8 mouse cellular contexts compared by ENCODE assay signal in the genomic region with DNA sequence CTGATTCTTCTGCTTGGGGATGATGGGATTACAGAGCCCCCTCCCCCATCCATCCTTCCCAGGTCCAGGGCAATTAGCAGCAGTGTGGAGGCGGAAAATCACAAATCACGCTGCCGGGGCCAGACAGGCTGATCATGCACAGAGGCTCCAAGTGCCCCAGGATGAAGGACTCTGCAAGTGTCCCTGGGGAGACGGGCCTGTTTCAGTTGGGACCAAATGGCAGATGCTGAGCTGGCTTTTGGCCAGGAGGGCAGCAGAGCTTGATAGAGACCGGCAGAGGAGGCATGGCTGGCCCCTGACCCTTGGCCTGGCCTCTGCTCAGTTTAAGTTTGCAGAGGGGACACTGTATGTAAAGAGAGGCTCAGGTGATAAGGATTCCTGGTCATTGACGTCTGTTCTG. TPM values are rescaled to one million over a fixed set of nuclear protein-coding genes. Genes with fewer than 3 reads are reported as not detected.
DNase-seq lines count a peak whose midpoint lies in the region; ATAC-seq and TF ChIP-seq lines count a peak whose summit lies in the region.
"Had no signal": no experiment of that assay in that cellular context is flagged by ENCODE, and none has a peak within 500 bp of the region (broad histone marks: within the 10 kb centered on the region; RNA-seq: fewer than 3 reads in every experiment).

No protein-coding gene starts in this region.

- H3K9me3 ChIP-seq in hindbrain, embryonic 13.5 days: no peaks in the 10 kb centered on the region
- no peaks in the 10 kb centered on the region for H3K9me3 ChIP-seq in hindbrain, embryonic 14.5 days (ENCODE audit: control insufficient read depth, low read length)
- no peaks in the 10 kb centered on the region for H3K9me3 ChIP-seq in embryonic facial prominence, embryonic 10.5 days
- no peaks in the 10 kb centered on the region for H3K9me3 ChIP-seq in liver, embryonic 14.5 days (ENCODE audit: control insufficient read depth, low read length)
- H3K9me3 ChIP-seq: heart, embryonic 15.5 days had no signal

- no peak overlapping the region for H3K4me3 ChIP-seq in hindbrain, embryonic 13.5 days
- H3K4me3 ChIP-seq in hindbrain, embryonic 14.5 days (replicated peaks; ENCODE audit: low read length): no peak overlapping the region
- H3K4me3 ChIP-seq in embryonic facial prominence, embryonic 10.5 days: no peak overlapping the region
- no peak overlapping the region for H3K4me3 ChIP-seq in liver, embryonic 14.5 days (ENCODE audit: insufficient read depth in 1 of 2, low read depth in 2 of 2, low read length in 2 of 2)
- H3K4me3 ChIP-seq: heart, embryonic 15.5 days had no signal

- H3K9ac ChIP-seq in hindbrain, embryonic 13.5 days: 0 out of 2 replicates have a peak overlapping the region, but pooled peaks have one; percentile 8
- no peak overlapping the region for H3K9ac ChIP-seq in hindbrain, embryonic 14.5 days
- no peak overlapping the region for H3K9ac ChIP-seq in liver, embryonic 14.5 days (replicated peaks)
- H3K9ac ChIP-seq: heart, embryonic 15.5 days had no signal

- no peak overlapping the region for H3K4me2 ChIP-seq in hindbrain, embryonic 13.5 days
- H3K4me2 ChIP-seq in hindbrain, embryonic 14.5 days (replicated peaks): no peak overlapping the region
- H3K4me2 ChIP-seq in liver, embryonic 14.5 days (ENCODE audit: low read depth): no peak overlapping the region
- H3K4me2 ChIP-seq: heart, embryonic 15.5 days had no signal

- no peak for ATAC-seq in hindbrain, embryonic 13.5 days (ENCODE audit: low FRiP score)
- no peak for ATAC-seq in hindbrain, embryonic 14.5 days (ENCODE audit: low FRiP score)
- ATAC-seq in liver, embryonic 14.5 days (ENCODE audit: insufficient read depth): peak; percentile 47

- TF ChIP-seq EP300 in liver, embryonic 14.5 days (IDR thresholded peaks at IDR 0.05; ENCODE audit: low read depth): no peak

- H3K36me3 ChIP-seq in hindbrain, embryonic 13.5 days: no peaks in the 10 kb centered on the region
- H3K36me3 ChIP-seq in hindbrain, embryonic 14.5 days (replicated peaks; ENCODE audit: control insufficient read depth, insufficient read depth): no peaks in the 10 kb centered on the region
- H3K36me3 ChIP-seq in embryonic facial prominence, embryonic 10.5 days (replicated peaks): no peaks in the 10 kb centered on the region
- no peaks in the 10 kb centered on the region for H3K36me3 ChIP-seq in liver, embryonic 14.5 days (replicated peaks; ENCODE audit: control insufficient read depth, insufficient read depth, low read depth)
- H3K36me3 ChIP-seq: heart, embryonic 15.5 days had no signal

- no peak overlapping the region for H3K27ac ChIP-seq in hindbrain, embryonic 13.5 days
- no peak overlapping the region for H3K27ac ChIP-seq in hindbrain, embryonic 14.5 days
- peak overlapping the region; percentile 95 for H3K27ac ChIP-seq in embryonic facial prominence, embryonic 10.5 days (replicated peaks)
- H3K27ac ChIP-seq in liver, embryonic 14.5 days: no peak overlapping the region
- H3K27ac ChIP-seq: heart, embryonic 15.5 days had no signal

- DNase-seq in hindbrain, embryonic 14.5 days (ENCODE audit: low spot score): no peak
- peak; percentile 41 to 54 for DNase-seq in cerebellum, adult 18-20 months
- no peak for DNase-seq in embryonic facial prominence, embryonic 10.5 days (ENCODE audit: low spot score)
- no peak for DNase-seq in liver, embryonic 14.5 days (ENCODE audit: low read depth in 3 of 3, low spot score in 3 of 3)
- no peak for DNase-seq in urinary bladder, postnatal 25 days (ENCODE audit: low spot score)
- no peak for DNase-seq in Muller cell, postnatal 12 days (ENCODE audit: inconsistent ontology term)

- 35% methylated on average over 6 of the region's 6 CpGs for WGBS in hindbrain, embryonic 13.5 days
- 38% methylated on average over 6 of the region's 6 CpGs for whole genome bisulfite sequencing in hindbrain, embryonic 14.5 days
- WGBS in embryonic facial prominence, embryonic 10.5 days: 19% methylated on average over 6 of the region's 6 CpGs
- 55% methylated on average over 6 of the region's 6 CpGs for WGBS in liver, embryonic 14.5 days (ENCODE audit: insufficient replicate concordance)

- no peak for TF ChIP-seq CTCF in liver, embryonic 14.5 days (IDR thresholded peaks at IDR 0.05; ENCODE audit: low read depth)

- H3K27me3 ChIP-seq in hindbrain, embryonic 13.5 days: 0 out of 2 replicates have a peak, but pooled peaks cover 4% of the 10 kb centered on the region
- H3K27me3 ChIP-seq in hindbrain, embryonic 14.5 days (ENCODE audit: control insufficient read depth, insufficient read depth, low read length): no peaks in the 10 kb centered on the region
- H3K27me3 ChIP-seq in embryonic facial prominence, embryonic 10.5 days (replicated peaks; ENCODE audit: low read depth, poor library complexity, severe bottlenecking): no peaks in the 10 kb centered on the region
- H3K27me3 ChIP-seq in liver, embryonic 14.5 days (ENCODE audit: control insufficient read depth, insufficient read depth, low read length): no peaks in the 10 kb centered on the region
- H3K27me3 ChIP-seq: heart, embryonic 15.5 days had no signal

- H3K4me1 ChIP-seq in hindbrain, embryonic 13.5 days (replicated peaks): peaks cover 27% of the 10 kb centered on the region
- peaks cover 15% of the 10 kb centered on the region; the same call in 1 of the 2 replicates for H3K4me1 ChIP-seq in hindbrain, embryonic 14.5 days (replicated peaks; ENCODE audit: control insufficient read depth, insufficient read depth, low read length)
- peaks cover 90% of the 10 kb centered on the region for H3K4me1 ChIP-seq in embryonic facial prominence, embryonic 10.5 days
- H3K4me1 ChIP-seq in liver, embryonic 14.5 days (replicated peaks; ENCODE audit: control insufficient read depth in 2 of 2, insufficient read depth in 2 of 2, low read length in 1 of 2): peaks cover 0 to 41% of the 10 kb centered on the region in 2 experiments; a peak in 2 of 4 replicates

RNA-seq across cellular contexts. Expression of a gene that starts 30.7 kb away (rescaled TPM):
- polyA plus RNA-seq in hindbrain, embryonic 13.5 days (2015; fragmentation: Nextera tagmentation; extraction: Ambion mirVana): 16.9 and 19.5 TPM in 2 replicates
- polyA plus RNA-seq in hindbrain, embryonic 14.5 days (2014; fragmentation: Nextera tagmentation; extraction: Ambion mirVana): 21.6 and 22.9 TPM in 2 replicates
- polyA plus RNA-seq in embryonic facial prominence, embryonic 10.5 days (2016; fragmentation: Nextera tagmentation; extraction: Ambion mirVana): 18.1 and 22.4 TPM in 2 replicates
- polyA plus RNA-seq in liver, embryonic 14.5 days (2012; rRNA removed): 24.4 and 45.9 TPM in 2 replicates
- polyA plus RNA-seq in liver, embryonic 14.5 days (2014; fragmentation: Nextera tagmentation; extraction: Ambion mirVana): 11.1 and 14.4 TPM in 2 replicates

Comparison
In these comparisons a context has a peak if more than half of its experiments do, and no peak if none do; other contexts are left out.
1. DNase-seq: peak in cerebellum, adult 18-20 months (2 of 2); none in hindbrain, embryonic 14.5 days (single experiment), embryonic facial prominence, embryonic 10.5 days (single experiment), liver, embryonic 14.5 days (0 of 3), urinary bladder, postnatal 25 days (single experiment) and Muller cell, postnatal 12 days (single experiment).